Mouse (Mus musculus): ENCODE results near the gene H2-Ab1. TPM values are rescaled to one million over a fixed set of nuclear protein-coding genes. Genes with fewer than 3 reads are reported as not detected.

The H2-Ab1 gene
- 7.2 and 13.6 TPM in 2 replicates for polyA plus RNA-seq (2021; fragmentation: Nextera tagmentation)
- long read RNA-seq, experiment 1, transcript H2-Ab1-201 (6 exons, 1,212 nt) = major isoform, 7 of 7 reads
- long read RNA-seq, experiment 1, partial matches to known transcripts = 0 of 7 reads
- long read RNA-seq, experiment 1, other reads (novel, unspliced or antisense) = 0 of 7 reads
- long read RNA-seq, experiment 2, transcript H2-Ab1-201 (6 exons, 1,212 nt) = major isoform, 7 of 7 reads
- long read RNA-seq, experiment 2, partial matches to known transcripts = 0 of 7 reads
- long read RNA-seq, experiment 2, other reads (novel, unspliced or antisense) = 0 of 7 reads

DNA sequence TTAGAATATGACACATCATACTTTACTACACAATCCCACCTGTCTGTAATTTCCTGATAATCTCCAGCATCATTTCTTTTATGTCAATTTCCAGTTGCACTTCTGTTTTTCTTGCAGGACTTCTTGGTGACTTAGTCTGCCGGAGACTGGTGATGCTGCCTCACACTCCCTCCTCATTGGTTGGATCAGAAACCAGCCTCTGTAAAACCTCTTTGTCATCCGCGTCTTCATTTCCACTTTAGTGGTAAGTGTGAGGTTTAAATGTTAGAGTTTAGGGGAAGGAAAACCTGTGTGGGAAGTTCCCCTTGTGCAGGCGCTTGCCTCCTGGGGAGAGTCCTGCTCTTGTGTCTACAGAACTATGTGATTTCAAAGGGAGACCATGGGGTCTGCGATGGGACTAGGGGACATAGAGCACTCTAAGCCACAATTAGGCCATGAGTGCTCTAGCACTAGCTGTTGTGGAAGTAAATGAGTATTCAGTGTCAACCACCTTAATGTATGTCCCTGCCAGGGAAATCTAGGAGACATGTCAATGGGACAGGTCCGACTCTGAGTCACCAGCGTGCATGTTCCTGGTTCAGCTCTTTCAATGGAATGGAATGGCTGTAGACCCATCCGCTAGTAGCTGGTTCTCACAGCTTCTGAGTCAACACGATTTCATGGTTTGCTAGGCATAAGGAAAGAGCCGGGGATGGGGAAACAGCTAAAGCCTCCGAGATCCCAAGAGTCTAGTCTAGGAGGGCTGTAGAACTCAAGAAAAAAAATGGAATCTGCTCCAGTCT lies at the start of gene H2-Ab1:
TSS of gene H2-Ab1 (plus strand) at position 96 of the 782 bp plus-strand sequence.

DNA sequence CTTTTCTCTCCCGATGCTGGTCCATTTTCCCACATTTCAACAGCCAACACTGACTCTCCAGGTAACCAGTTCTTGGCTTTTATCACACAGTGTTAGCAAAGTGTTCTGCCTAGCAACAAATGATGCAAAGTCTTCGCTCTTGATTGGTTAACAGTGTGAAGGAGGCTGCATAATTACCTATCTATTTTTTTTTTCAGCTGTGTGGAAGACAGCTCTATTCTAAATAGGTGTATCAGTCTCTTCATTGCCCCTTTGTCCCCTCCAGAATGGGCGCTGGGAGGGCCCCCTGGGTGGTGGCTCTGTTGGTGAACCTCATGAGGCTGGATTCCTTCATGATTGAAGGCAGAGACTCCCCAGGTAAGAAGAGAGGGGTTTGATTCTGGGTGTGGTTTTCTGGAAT lies 18.8 kb upstream of the H2-Ab1 start, which contains the start of gene H2-Ob:
TSS of gene H2-Ob (plus strand) at position 198 of the 400 bp plus-strand sequence.

DNA sequence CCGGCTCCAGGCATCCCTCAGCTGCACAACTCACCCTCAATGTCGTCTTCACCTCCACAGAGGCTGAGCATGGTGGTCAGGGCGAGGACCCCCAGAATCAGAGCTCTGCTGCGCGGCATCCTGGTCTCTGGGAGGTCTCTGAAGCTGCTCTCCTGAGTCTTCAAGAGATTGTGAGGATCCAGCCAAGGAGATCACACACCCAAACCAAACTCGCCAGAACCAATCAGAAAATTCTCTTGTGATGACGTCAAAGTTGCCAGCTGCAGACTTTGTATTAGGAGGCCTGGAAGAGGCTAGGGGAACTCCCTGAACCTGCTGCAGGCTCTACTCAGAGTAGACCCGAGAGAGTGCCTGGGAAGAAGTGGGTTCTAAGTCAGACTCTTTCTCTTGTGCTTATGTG lies 30.2 kb downstream of the H2-Ab1 start, which contains the start of gene H2-Aa:
TSS of gene H2-Aa (minus strand) at position 176 of the 400 bp plus-strand sequence.

DNA sequence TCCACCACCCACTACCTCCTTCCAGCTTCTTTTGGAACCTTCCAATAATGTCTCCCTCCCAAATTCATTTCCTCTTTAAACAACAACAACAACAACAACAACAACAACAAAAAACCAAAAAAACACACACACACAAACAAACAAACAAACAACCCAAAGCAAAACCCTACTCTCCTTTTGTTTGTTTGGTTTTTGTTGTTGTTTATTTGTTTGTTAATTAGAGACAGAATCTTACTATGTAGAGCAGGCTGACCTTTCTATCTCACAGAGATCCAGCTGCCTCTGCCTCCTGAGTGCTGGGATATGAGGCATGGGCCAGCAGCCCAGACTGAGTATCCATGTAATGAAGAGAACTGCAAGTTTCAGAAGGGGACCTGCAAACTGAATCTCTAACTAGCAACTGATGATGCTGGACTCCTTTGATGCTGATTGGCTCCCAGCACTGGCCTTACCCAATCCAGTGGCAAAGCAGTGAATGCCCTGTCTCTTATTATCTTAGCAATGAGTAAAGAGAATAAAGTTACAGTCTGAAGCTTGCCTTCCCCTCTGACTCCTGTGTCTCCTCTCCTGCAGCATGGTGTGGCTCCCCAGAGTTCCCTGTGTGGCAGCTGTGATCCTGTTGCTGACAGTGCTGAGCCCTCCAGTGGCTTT lies 48.0 kb downstream of the H2-Ab1 start, which contains the start of gene H2-Eb1:
TSS of gene H2-Eb1 (plus strand) at position 488 of the 651 bp plus-strand sequence.

Other genes starting within 250 kb of the H2-Ab1 start
- gene Ring1, start 233.0 kb upstream of the H2-Ab1 start, polyA plus RNA-seq (2021; fragmentation: Nextera tagmentation) = 3.4 and 12.5 TPM in 2 replicates
- gene H2-Ke6, start 229.6 kb upstream of the H2-Ab1 start, polyA plus RNA-seq (2021; fragmentation: Nextera tagmentation) = 25.9 and 48.5 TPM in 2 replicates
- gene Slc39a7, start 226.0 kb upstream of the H2-Ab1 start, polyA plus RNA-seq (2021; fragmentation: Nextera tagmentation) = 66.0 and 69.8 TPM in 2 replicates
- gene Rxrb, start 225.9 kb upstream of the H2-Ab1 start, polyA plus RNA-seq (2021; fragmentation: Nextera tagmentation) = 12.9 and 32.8 TPM in 2 replicates
- 0.48 and 0.55 TPM in 2 replicates for gene Col11a2, start 218.3 kb upstream of the H2-Ab1 start, polyA plus RNA-seq (2021; fragmentation: Nextera tagmentation)
- gene H2-Oa, start 165.3 kb upstream of the H2-Ab1 start, polyA plus RNA-seq (2021; fragmentation: Nextera tagmentation) = 1.2 and 1.6 TPM in 2 replicates
- gene H2-DMa, start 138.1 kb upstream of the H2-Ab1 start, polyA plus RNA-seq (2021; fragmentation: Nextera tagmentation) = 32.1 and 36.6 TPM in 2 replicates
- gene Brd2, start 135.1 kb upstream of the H2-Ab1 start, polyA plus RNA-seq (2021; fragmentation: Nextera tagmentation) = 42.2 and 74.5 TPM in 2 replicates
- gene H2-DMb2, start 114.4 kb upstream of the H2-Ab1 start, polyA plus RNA-seq (2021; fragmentation: Nextera tagmentation) = 0.44 and 0.55 TPM in 2 replicates
- 4.0 and 4.2 TPM in 2 replicates for gene H2-DMb1, start 104.6 kb upstream of the H2-Ab1 start, polyA plus RNA-seq (2021; fragmentation: Nextera tagmentation)
- gene Tap1, start 70.1 kb upstream of the H2-Ab1 start, polyA plus RNA-seq (2021; fragmentation: Nextera tagmentation) = 2.2 and 2.8 TPM in 2 replicates
- 8.1 and 8.5 TPM in 2 replicates for gene Psmb9, start 69.9 kb upstream of the H2-Ab1 start, polyA plus RNA-seq (2021; fragmentation: Nextera tagmentation)
- 21.0 and 24.6 TPM in 2 replicates for gene Psmb8, start 60.0 kb upstream of the H2-Ab1 start, polyA plus RNA-seq (2021; fragmentation: Nextera tagmentation)
- gene Tap2, start 54.2 kb upstream of the H2-Ab1 start, polyA plus RNA-seq (2021; fragmentation: Nextera tagmentation) = 5.6 and 6.8 TPM in 2 replicates
- gene H2-Ob, start 18.8 kb upstream of the H2-Ab1 start, polyA plus RNA-seq (2021; fragmentation: Nextera tagmentation) = 0.55 and 1.3 TPM in 2 replicates
- gene H2-Aa, start 30.1 kb downstream of the H2-Ab1 start, polyA plus RNA-seq (2021; fragmentation: Nextera tagmentation) = 3.1 and 6.3 TPM in 2 replicates
- gene H2-Eb1, start 48.2 kb downstream of the H2-Ab1 start, polyA plus RNA-seq (2021; fragmentation: Nextera tagmentation) = 4.5 and 6.5 TPM in 2 replicates
- gene H2-Eb2, start 68.0 kb downstream of the H2-Ab1 start, polyA plus RNA-seq (2021; fragmentation: Nextera tagmentation) = not detected in 2 replicates
- not detected in 2 replicates for gene Btnl2, start 97.1 kb downstream of the H2-Ab1 start, polyA plus RNA-seq (2021; fragmentation: Nextera tagmentation)
- gene Btnl1, start 119.4 kb downstream of the H2-Ab1 start, polyA plus RNA-seq (2021; fragmentation: Nextera tagmentation) = not detected in 2 replicates
- 0.48 and 0.95 TPM in 2 replicates for gene BC051142, start 141.1 kb downstream of the H2-Ab1 start, polyA plus RNA-seq (2021; fragmentation: Nextera tagmentation)
- gene Btnl4, start 219.6 kb downstream of the H2-Ab1 start, polyA plus RNA-seq (2021; fragmentation: Nextera tagmentation) = not detected in 2 replicates

Measured in left cerebral cortex, adult 6 months (tissue).